Mouse (Mus musculus) midbrain, embryonic 13.5 days (tissue): ENCODE data around the gene Numbl. TPM values are rescaled to one million over a fixed set of nuclear protein-coding genes. Genes with fewer than 3 reads are reported as not detected.

Experiments used
- ATAC-seq: fragments of 200-750 bp; cut with Nextera tagmentation; 2 replicates; pipeline ENCODE4 v1.8.0; 2017; ENCODE audit warnings: mild to moderate bottlenecking, moderate TSS enrichment, moderate library complexity
- H3K27ac ChIP-seq: fragments of 300-500 bp; sonication (generic); 2 replicates; pipeline ENCODE4 v1.5.1; 2015; ENCODE audit warnings: inconsistent platforms, mild to moderate bottlenecking, moderate library complexity
- H3K27me3 ChIP-seq: fragments of 300-500 bp; sonication (generic); 2 replicates; pipeline ENCODE4 v1.6.1; 2015; ENCODE audit warnings: mild to moderate bottlenecking, inconsistent platforms
- H3K36me3 ChIP-seq: fragments of 300-500 bp; sonication (generic); 2 replicates; pipeline ENCODE4 v1.6.1; 2015; ENCODE audit warnings: mild to moderate bottlenecking, inconsistent platforms
- H3K4me1 ChIP-seq: fragments of 300-500 bp; sonication (generic); replicated peaks from 2 replicates; pipeline ENCODE4 v1.6.1; 2015; ENCODE audit warnings: inconsistent platforms
- H3K4me2 ChIP-seq: fragments of 300-500 bp; sonication (generic); replicated peaks from 2 replicates; pipeline ENCODE4 v1.6.1; 2015; ENCODE audit warnings: moderate library complexity, mild to moderate bottlenecking, inconsistent platforms
- H3K4me3 ChIP-seq: fragments of 300-500 bp; sonication (generic); replicated peaks from 2 replicates; pipeline ENCODE4 v1.5.1; 2015; ENCODE audit warnings: mild to moderate bottlenecking, inconsistent platforms
- H3K9ac ChIP-seq: fragments of 300-500 bp; sonication (generic); replicated peaks from 2 replicates; pipeline ENCODE4 v1.6.1; 2015; ENCODE audit warnings: mild to moderate bottlenecking, inconsistent platforms
- H3K9me3 ChIP-seq: fragments of 300-500 bp; sonication (generic); 2 replicates; pipeline ENCODE4 v1.6.1; 2016; ENCODE audit warnings: mild to moderate bottlenecking, inconsistent platforms
- WGBS: fragments of 180-500 bp; shearing (Covaris S2); methylation state at CpG from one replicate; pipeline ENCODE4 v1.1.7; 2015; 5-methylcytosine and 5-hydroxymethylcytosine counted together
- polyA plus RNA-seq: library from polyadenylated mRNA; unstranded; fragments of >200 nt; fragmentation: Nextera tagmentation; extraction: Ambion mirVana; gene quantifications from 2 replicates; pipeline ENCODE4 v1.2.1, GENCODE M21; 2015

The Numbl gene
- polyA plus RNA-seq, 1 experiment from 2014 or later = 51.6 TPM

DNA sequence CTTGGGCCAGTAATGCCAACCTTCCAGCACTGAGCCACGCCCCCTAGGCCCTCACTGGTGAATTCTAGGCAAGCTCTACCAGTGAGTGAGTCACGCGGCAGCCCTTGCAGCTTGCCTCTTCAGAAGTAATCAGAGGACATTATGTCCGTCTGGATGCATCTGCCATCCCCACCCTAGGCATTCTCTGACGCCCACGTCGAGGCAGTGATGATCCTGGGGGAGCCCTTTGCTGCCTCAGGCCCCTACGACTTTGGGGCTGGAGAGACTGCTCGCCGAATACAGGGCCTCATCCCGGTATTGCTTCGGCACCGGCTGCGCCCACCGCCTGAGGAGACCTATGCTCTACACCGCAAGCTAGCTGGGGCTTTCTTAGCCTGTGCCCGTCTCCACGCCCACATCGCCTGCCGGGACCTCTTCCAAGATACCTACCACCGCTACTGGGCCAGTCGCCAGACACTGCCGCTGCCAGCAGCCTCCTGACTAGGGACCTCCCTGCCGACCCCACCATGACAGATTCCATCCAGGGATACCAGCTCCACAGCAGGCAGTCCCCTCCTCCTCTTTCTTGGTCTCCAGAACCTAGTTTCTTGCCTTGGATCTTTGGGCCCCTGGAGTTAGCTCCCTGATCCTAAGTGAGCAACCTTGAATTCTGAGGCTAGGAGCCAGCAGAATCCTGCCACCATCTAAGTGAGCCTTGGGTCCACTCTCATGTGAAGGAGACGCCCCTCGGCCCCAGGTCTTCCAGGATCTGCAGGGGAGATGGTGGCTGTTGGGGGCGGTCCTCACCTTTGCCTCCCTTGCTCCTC lies 984 bp upstream of the Numbl start:
- ATAC-seq = peak; percentile 5; the same call in 1 of the 2 replicates

DNA sequence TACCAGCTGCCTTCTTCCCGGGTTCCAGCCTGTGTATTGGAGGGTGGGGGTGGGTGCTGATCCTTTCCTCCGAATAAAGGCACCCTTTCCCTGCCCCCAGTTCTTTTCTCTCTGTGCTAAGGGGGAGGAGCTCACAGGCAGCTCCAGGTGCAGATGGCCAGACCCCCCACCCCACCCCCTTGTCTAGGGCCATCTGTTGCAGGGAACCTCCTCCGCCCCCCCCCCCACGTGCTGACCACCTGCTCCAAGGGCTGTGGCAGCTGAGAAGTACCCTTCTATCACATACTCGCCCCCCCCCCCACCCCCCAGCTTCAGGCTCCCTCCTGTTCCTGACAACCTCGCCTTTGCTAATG lies 405 bp upstream of the Numbl start:
- H3K4me3 ChIP-seq = peak overlapping the region; percentile 73
- WGBS = 4% methylated on average over 6 of the region's 6 CpGs
- H3K9me3 ChIP-seq = no peaks in the 10 kb centered on the region
- H3K27me3 ChIP-seq = no peaks in the 10 kb centered on the region
- ATAC-seq = peak; percentile 18
- H3K9ac ChIP-seq = peak overlapping the region; percentile 37; the same call in 1 of the 2 replicates
- H3K27ac ChIP-seq = peak overlapping the region; percentile 92
- H3K36me3 ChIP-seq = peaks cover 25% of the 10 kb centered on the region
- H3K4me2 ChIP-seq = peak overlapping the region; percentile 94
- H3K4me1 ChIP-seq = peaks cover 50% of the 10 kb centered on the region

More for the DNA sequence above, 984 bp upstream of the Numbl start:
- WGBS = 10% methylated on average over 27 of the region's 27 CpGs
- Histone ChIP-seq H3K27ac (peak overlapping the region; percentile 92), H3K4me3 (peak overlapping the region; percentile 73), H3K27me3 (no peaks in the 10 kb centered on the region), H3K9ac (peak overlapping the region; percentile 37; the same call in 1 of the 2 replicates), H3K36me3 (peaks cover 25% of the 10 kb centered on the region), H3K4me2 (peak overlapping the region; percentile 94), H3K9me3 (no peaks in the 10 kb centered on the region), H3K4me1 (peaks cover 50% of the 10 kb centered on the region)

DNA sequence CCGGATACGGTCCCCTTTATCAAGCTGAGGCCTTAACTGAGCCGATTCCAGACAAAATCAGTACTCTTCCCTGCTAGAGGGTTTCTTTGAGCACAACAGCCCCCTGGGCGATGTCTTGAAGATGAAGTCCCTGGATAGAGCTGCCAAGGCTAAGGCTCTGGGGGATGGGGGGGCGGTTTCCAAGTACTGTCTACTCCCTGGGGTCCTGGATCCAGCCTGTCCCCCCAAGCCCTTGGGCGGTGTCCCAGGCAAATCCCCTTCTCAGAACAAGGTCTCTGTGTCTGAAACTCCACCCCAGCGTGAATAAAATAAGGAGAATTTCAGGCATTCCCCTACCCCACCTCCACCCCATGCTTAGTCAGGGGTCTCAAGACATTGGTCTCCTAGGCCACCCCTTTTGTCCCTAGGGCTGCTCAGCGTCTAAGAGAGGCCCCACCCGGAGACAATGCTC lies 1.1 kb downstream of the Numbl start:
- Histone ChIP-seq H3K9ac (peak overlapping the region; percentile 91), H3K27ac (peak overlapping the region; percentile 92), H3K4me3 (peak overlapping the region; percentile 73), H3K36me3 (peaks cover 28% of the 10 kb centered on the region), H3K9me3 (no peaks in the 10 kb centered on the region), H3K4me2 (peak overlapping the region; percentile 94), H3K4me1 (peaks cover 50% of the 10 kb centered on the region), H3K27me3 (no peaks in the 10 kb centered on the region)
- WGBS = under 1% methylated on average over 9 of the region's 9 CpGs
- ATAC-seq = peak; percentile 9

DNA sequence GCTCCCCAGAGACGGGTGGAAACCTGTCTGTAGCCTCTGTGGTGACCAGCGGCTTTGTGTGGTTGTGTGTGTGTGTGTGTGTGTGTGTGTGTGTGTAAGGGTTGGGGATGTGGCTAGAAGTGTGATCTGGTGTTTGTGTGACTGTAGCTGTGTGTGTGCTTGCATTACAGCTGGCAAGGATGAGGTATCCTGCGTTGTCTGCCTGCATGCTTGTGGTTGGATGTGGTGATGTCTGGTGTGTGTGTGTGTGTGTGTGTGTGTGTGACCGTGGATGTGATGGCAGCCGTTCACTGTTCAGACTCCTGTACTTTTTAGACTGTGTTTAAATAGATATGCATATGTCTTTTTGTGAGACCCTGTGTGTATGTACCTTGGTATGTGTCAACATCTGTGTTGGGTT lies 1.5 kb downstream of the Numbl start:
- peaks cover 50% of the 10 kb centered on the region for H3K4me1 ChIP-seq
- peak overlapping the region; percentile 92 for H3K27ac ChIP-seq
- peak; percentile 3 for ATAC-seq
- peaks cover 31% of the 10 kb centered on the region for H3K36me3 ChIP-seq
- H3K4me2 ChIP-seq = peak overlapping the region; percentile 94
- no peaks in the 10 kb centered on the region for H3K9me3 ChIP-seq
- H3K4me3 ChIP-seq = peak overlapping the region; percentile 73
- WGBS = 23% methylated on average over 5 of the region's 5 CpGs
- no peaks in the 10 kb centered on the region for H3K27me3 ChIP-seq
- H3K9ac ChIP-seq = peak overlapping the region; percentile 91

DNA sequence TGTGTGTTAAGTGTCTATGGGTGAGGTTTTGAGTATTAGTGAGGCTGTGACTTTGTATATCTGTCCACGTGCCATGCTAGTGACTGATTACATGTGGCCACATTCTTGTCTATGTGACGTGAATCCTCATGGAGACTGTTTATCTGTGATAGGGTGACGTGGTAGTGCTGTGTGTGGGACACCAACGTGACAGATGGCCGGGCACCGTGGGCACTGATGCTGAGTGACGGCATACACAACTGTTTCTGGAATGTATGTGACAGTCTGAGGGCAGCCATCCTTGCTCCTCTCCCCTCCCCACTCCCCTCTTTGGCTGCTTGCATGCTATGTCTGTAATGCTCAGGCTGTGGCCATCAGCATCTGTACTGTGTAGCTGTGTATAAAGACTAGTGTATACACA lies 2.6 kb downstream of the Numbl start:
- peaks cover 50% of the 10 kb centered on the region for H3K4me1 ChIP-seq

DNA sequence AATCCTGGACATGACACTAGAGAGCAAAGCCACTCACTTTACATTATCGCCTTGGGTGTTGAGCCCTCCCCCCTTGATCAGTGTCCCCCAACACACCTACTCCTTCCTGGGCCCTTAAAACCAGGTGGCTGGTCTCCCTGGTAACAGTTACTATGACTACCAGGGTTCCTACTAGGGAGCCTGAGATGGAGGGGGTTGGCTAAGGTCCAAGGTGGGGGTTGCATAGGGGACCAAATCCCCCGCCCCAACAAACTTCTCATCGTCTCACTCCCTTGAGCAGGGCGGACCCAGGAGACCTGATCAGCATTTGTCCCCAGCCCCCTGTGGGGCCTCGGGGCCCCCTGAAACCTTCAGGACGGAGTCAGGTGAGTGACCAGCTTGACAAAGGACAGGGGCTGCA lies 3.7 kb downstream of the Numbl start:
- H3K4me2 ChIP-seq = peak overlapping the region; percentile 94; the same call in 1 of the 2 replicates
- no peaks in the 10 kb centered on the region for H3K9me3 ChIP-seq
- peaks cover 52% of the 10 kb centered on the region for H3K36me3 ChIP-seq
- 0 out of 2 replicates have a peak overlapping the region, but pooled peaks have one; percentile 14 for H3K27ac ChIP-seq
- H3K4me3 ChIP-seq = no peak overlapping the region
- no peak overlapping the region for H3K9ac ChIP-seq
- H3K27me3 ChIP-seq = no peaks in the 10 kb centered on the region
- 77% methylated on average over 6 of the region's 6 CpGs for WGBS
- peaks cover 42% of the 10 kb centered on the region for H3K4me1 ChIP-seq
- no peak for ATAC-seq

More for the DNA sequence above, 2.6 kb downstream of the Numbl start:
- H3K9ac ChIP-seq = peak overlapping the region; percentile 91
- no peaks in the 10 kb centered on the region for H3K27me3 ChIP-seq
- ATAC-seq = no peak
- peak overlapping the region; percentile 73 for H3K4me3 ChIP-seq
- H3K36me3 ChIP-seq = peaks cover 42% of the 10 kb centered on the region
- H3K27ac ChIP-seq = no peak overlapping the region; the same call in 1 of the 2 replicates
- WGBS = 54% methylated on average over 7 of the region's 7 CpGs
- H3K9me3 ChIP-seq = no peaks in the 10 kb centered on the region
- peak overlapping the region; percentile 94 for H3K4me2 ChIP-seq

DNA sequence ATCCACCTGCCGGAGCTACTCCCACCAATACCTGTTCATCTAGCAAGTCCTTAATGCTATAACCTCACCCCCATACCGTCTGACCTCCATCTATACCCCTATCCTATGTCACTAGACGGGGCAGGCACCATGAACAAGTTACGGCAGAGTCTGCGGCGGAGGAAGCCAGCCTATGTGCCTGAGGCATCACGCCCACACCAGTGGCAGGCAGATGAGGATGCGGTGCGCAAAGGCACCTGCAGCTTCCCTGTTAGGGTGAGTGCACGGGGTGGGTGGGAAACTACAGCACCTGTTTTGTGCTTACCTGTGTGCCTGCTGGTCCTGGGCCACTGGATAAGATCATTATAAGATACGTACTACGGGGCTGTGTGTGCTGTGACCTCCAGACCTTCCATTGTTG lies 6.5 kb downstream of the Numbl start:
- no peak for ATAC-seq
- Histone ChIP-seq H3K4me1 (peaks cover 24% of the 10 kb centered on the region), H3K9me3 (no peaks in the 10 kb centered on the region), H3K4me2 (no peak overlapping the region), H3K4me3 (no peak overlapping the region), H3K36me3 (peaks cover 81% of the 10 kb centered on the region), H3K27me3 (no peaks in the 10 kb centered on the region), H3K9ac (no peak overlapping the region), H3K27ac (no peak overlapping the region)
- 93% methylated on average over 12 of the region's 12 CpGs for WGBS

DNA sequence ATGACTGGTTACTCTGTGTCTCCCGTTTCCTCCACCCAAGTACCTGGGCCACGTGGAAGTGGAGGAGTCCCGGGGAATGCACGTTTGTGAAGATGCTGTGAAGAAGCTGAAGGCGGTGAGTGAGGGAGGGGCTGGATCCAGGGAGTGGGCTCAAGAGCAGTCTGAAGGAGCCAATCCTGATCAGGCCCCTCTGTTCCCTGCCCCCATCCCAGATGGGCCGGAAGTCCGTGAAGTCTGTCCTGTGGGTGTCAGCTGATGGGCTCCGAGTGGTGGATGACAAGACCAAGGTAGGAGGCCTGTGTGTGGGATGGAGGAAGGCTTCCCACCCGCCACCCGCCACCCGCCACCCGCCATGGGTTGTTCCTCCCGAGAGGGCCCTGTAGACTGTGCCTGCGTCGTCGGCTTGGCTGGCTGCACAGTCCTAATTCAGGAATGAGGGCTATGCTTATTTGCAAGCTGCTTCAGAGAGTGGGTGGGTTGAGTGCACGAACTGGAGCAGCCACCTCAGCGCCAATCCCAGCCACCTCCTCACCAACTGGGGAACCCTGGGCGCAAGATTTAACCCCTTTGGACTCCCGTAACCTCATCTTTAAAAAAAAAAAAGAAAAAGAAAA lies 8.4 kb downstream of the Numbl start:
- H3K4me3 ChIP-seq = no peak overlapping the region
- peaks cover 99% of the 10 kb centered on the region for H3K36me3 ChIP-seq
- no peak overlapping the region for H3K9ac ChIP-seq
- H3K27ac ChIP-seq = no peak overlapping the region
- H3K9me3 ChIP-seq = no peaks in the 10 kb centered on the region
- H3K4me2 ChIP-seq = no peak overlapping the region
- H3K27me3 ChIP-seq = no peaks in the 10 kb centered on the region
- peaks cover 5% of the 10 kb centered on the region for H3K4me1 ChIP-seq
- 80% methylated on average over 20 of the region's 20 CpGs for WGBS
- ATAC-seq = 0 out of 2 replicates have a peak, but pooled peaks have one; percentile 18

DNA sequence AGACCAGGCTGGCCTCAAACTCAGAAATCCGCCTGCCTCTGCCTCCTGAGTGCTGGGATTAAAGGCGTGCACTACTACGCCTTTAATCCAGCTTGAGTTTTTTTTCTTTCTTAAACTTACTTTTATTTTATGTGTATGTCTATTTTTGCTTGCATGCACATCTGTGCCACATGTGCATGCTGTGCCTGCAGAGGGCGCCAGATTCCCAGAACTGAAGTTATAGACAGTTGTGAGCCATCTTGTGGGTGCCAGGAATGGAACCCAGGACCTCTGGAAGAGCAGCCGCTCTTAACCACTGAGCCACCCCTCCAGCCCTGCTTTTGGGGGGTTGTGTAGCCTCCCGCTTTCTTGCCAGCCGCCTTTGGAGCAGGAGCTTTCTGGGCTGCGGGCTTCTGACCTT lies 13.2 kb downstream of the Numbl start:
- Histone ChIP-seq H3K9ac (no peak overlapping the region), H3K4me1 (no peaks in the 10 kb centered on the region), H3K27me3 (no peaks in the 10 kb centered on the region), H3K9me3 (no peaks in the 10 kb centered on the region), H3K27ac (no peak overlapping the region), H3K4me3 (no peak overlapping the region), H3K36me3 (peaks cover 92% of the 10 kb centered on the region), H3K4me2 (no peak overlapping the region)
- no peak for ATAC-seq
- WGBS = 88% methylated on average over 8 of the region's 8 CpGs

DNA sequence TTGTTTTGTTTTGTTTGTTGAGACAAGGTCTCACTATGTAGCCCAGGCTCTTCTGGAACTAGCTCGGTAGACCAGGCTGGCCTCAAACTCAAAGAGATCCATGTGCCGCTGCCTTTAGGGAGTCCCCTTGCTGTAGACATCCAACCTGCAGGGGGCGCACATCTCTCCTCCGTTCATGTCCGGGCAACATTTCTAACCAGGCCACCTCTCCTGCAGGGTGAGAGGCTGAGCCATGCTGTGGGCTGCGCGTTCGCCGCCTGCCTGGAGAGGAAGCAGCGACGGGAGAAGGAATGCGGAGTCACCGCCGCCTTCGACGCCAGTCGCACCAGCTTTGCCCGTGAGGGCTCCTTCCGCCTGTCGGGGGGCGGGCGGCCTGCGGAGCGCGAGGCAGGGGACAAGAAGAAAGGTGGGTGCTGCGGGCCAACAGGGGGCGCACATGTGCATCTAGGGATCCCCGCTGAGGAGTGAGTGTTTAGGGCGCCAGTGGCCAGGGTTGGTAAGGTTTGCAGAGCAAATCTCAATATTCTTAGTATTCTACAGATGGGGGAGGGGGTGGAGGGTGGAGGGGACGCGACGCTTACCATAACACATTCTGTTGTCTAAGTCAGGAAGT lies 15.6 kb downstream of the Numbl start:
- Histone ChIP-seq H3K9ac (no peak overlapping the region), H3K4me3 (no peak overlapping the region), H3K9me3 (no peaks in the 10 kb centered on the region), H3K4me1 (no peaks in the 10 kb centered on the region), H3K4me2 (no peak overlapping the region), H3K36me3 (peaks cover 92% of the 10 kb centered on the region), H3K27me3 (no peaks in the 10 kb centered on the region), H3K27ac (no peak overlapping the region)
- WGBS = 59% methylated on average over 32 of the region's 32 CpGs
- no peak for ATAC-seq

DNA sequence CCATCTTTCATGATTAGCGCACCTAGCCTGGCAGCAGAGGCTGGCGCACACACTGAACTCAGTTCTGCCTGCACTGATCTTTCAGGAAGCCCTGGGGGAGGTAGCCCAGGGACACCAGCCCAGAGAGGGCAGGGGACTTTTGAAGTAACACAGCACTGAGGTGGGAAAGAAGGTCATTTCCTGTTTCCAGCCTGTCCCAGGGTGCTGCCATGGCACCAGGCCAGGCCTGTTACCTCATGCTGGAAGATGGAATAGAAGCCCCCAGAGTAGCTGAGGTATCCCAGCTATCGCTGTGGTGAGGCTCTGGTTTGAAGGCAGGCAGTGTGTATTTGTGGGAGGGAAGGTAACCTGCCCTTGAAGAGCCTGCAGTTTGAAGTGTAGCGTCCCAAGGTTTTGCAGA lies 16.7 kb downstream of the Numbl start:
- 87% methylated on average over 4 of the region's 4 CpGs for WGBS

DNA sequence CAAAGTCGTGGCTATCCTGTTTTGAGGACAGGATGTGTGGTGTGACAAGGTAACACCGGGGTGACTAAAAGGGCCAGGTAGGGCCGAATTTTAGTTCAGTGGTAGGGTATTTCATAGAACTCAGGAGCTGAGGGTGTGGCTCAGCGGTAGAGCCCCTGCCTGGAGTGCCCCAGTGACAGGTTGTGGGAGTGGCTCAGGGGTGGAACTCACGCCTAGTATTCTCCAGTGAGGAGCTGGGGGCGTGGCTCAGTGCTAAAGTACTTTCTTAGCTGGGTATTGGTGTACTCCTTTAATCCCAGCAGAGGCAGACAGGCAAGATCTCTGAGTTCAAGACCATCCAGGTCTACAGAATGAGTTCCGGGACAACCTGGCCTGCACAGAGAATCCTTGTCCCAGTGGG lies 17.8 kb downstream of the Numbl start:
- Histone ChIP-seq H3K9me3 (no peaks in the 10 kb centered on the region), H3K27ac (no peak overlapping the region), H3K36me3 (peaks cover 92% of the 10 kb centered on the region), H3K9ac (no peak overlapping the region), H3K4me2 (no peak overlapping the region), H3K27me3 (no peaks in the 10 kb centered on the region), H3K4me1 (no peaks in the 10 kb centered on the region), H3K4me3 (no peak overlapping the region)
- 69% methylated on average over 7 of the region's 7 CpGs for WGBS
- ATAC-seq = no peak

More for the DNA sequence above, 16.7 kb downstream of the Numbl start:
- no peak overlapping the region for H3K4me3 ChIP-seq
- H3K4me1 ChIP-seq = no peaks in the 10 kb centered on the region
- H3K9me3 ChIP-seq = no peaks in the 10 kb centered on the region
- no peaks in the 10 kb centered on the region for H3K27me3 ChIP-seq
- ATAC-seq = no peak
- no peak overlapping the region for H3K4me2 ChIP-seq
- no peak overlapping the region for H3K27ac ChIP-seq
- H3K9ac ChIP-seq = no peak overlapping the region
- peaks cover 92% of the 10 kb centered on the region for H3K36me3 ChIP-seq
